11 mouse cellular contexts compared by ENCODE assay signal in genomic region chr14:55146829-55147401, GRCm38 (mm10). TPM values are rescaled to one million over a fixed set of nuclear protein-coding genes. Genes with fewer than 3 reads are reported as not detected.
DNase-seq lines count a peak whose midpoint lies in the region; TF ChIP-seq lines count a peak whose summit lies in the region.
"Had no signal": no experiment of that assay in that cellular context is flagged by ENCODE, and none has a peak within 500 bp of the region (broad histone marks: within the 10 kb centered on the region; RNA-seq: fewer than 3 reads in every experiment).

No protein-coding gene starts in this region.

- H3K4me3 ChIP-seq in small intestine, adult 2 months (ENCODE audit: low read depth, low read length) = no peak overlapping the region
- H3K4me3 ChIP-seq: erythroblast, embryonic 14.5 days had no signal

- TF ChIP-seq POLR2A in small intestine, adult 2 months (IDR thresholded peaks at IDR 0.05; ENCODE audit: low read depth, low read length) = no peak

- WGBS in small intestine, adult 2 months = 80% methylated on average over 12 of the region's 12 CpGs

- TF ChIP-seq CTCF in small intestine, adult 2 months (IDR thresholded peaks at IDR 0.05; ENCODE audit: extremely low read depth, insufficient read length, insufficient replicate concordance, low read depth, low read length) = no peak

- H3K27me3 ChIP-seq in small intestine, adult 2 months (ENCODE audit: control insufficient read depth, insufficient read depth, low read length) = no peaks in the 10 kb centered on the region

- H3K36me3 ChIP-seq in small intestine, adult 2 months (ENCODE audit: control insufficient read depth, insufficient read depth, low read length) = no peaks in the 10 kb centered on the region

- DNase-seq in cerebellum, postnatal 14 days = peak; percentile 40 to 57
- DNase-seq in cerebellum, postnatal 25 days = no peak
- peak; percentile 17 for DNase-seq in urinary bladder, postnatal 14 days (ENCODE audit: low spot score)
- DNase-seq in urinary bladder, adult 18-20 months (ENCODE audit: low spot score in 2 of 2) = no peak
- DNase-seq in heart, postnatal 25 days (ENCODE audit: low spot score) = peak; percentile 44
- DNase-seq in cerebellum, adult 9-10 months = no peak
- no peak for DNase-seq in layer of hippocampus, postnatal 36 days
- DNase-seq: thymus, postnatal 14 days had no signal

- H3K4me1 ChIP-seq in small intestine, adult 2 months (ENCODE audit: control insufficient read depth, insufficient read depth, insufficient read length, low read length) = no peaks in the 10 kb centered on the region

- intact Hi-C loops in heart, postnatal 25 days (cut with DNase I) = loop anchor here (5.0 kb wide), 1 partner anchor 290 kb away; no protein-coding TSS in a partner anchor

- peak overlapping the region; percentile 21; the same call in 1 of the 2 replicates for H3K27ac ChIP-seq in small intestine, adult 2 months (ENCODE audit: insufficient read depth, low read depth, low read length)
- H3K27ac ChIP-seq: liver, embryonic 14.5 days had no signal

RNA-seq across cellular contexts. Expression of gene Jph4, which starts 30.2 kb away (rescaled TPM):
- not detected for total RNA-seq in heart, postnatal 25 days (2021)
- polyA plus RNA-seq in small intestine, adult 2 months (2012; rRNA removed) = 0.65 and 0.72 TPM in 2 replicates
- total RNA-seq in layer of hippocampus, postnatal 36 days (2021) = 100 to 1,000 TPM; 447 to 471 TPM
- polyA plus RNA-seq: erythroblast, embryonic 14.5 days had no signal

RNA-seq across cellular contexts. Expression of gene Ap1g2, which starts 40.5 kb away (rescaled TPM):
- total RNA-seq in heart, postnatal 25 days (2021) = 1 to 10 TPM; 4.4 to 4.6 TPM
- polyA plus RNA-seq in small intestine, adult 2 months (2012; rRNA removed) = 48.4 and 80.7 TPM in 2 replicates
- 10 to 100 TPM; 17.4 to 19.2 TPM for total RNA-seq in layer of hippocampus, postnatal 36 days (2021)

RNA-seq across cellular contexts. Expression of gene Thtpa, which starts 52.3 kb away (rescaled TPM):
- 10 to 100 TPM; 12.3 to 13.2 TPM for total RNA-seq in heart, postnatal 25 days (2021)
- 2.9 and 4.9 TPM in 2 replicates for polyA plus RNA-seq in small intestine, adult 2 months (2012; rRNA removed)
- total RNA-seq in layer of hippocampus, postnatal 36 days (2021) = 10 to 100 TPM; 18.2 to 19.6 TPM

RNA-seq across cellular contexts. Expression of gene Zfhx2, which starts 54.8 kb away (rescaled TPM):
- total RNA-seq in heart, postnatal 25 days (2021) = 1 to 10 TPM; 2.9 to 3.6 TPM
- polyA plus RNA-seq in small intestine, adult 2 months (2012; rRNA removed) = 2.2 and 4.2 TPM in 2 replicates
- 10 to 100 TPM; 52.0 to 64.3 TPM for total RNA-seq in layer of hippocampus, postnatal 36 days (2021)

Comparison
In these comparisons a context has a peak if more than half of its experiments do, and no peak if none do; other contexts are left out.
1. DNase-seq: peak in cerebellum, postnatal 14 days (2 of 2), urinary bladder, postnatal 14 days (single experiment) and heart, postnatal 25 days (single experiment); none in cerebellum, postnatal 25 days (0 of 2), urinary bladder, adult 18-20 months (0 of 2), cerebellum, adult 9-10 months (single experiment) and layer of hippocampus, postnatal 36 days (0 of 2).
2. RNA of gene Jph4, which starts 30.2 kb away (total RNA-seq): 447 to 471 TPM in layer of hippocampus, postnatal 36 days; not detected in heart, postnatal 25 days; every median in the first group is over 100 times any median in the second.